Mouse (Mus musculus): Measurements from ENCODE around the gene Dkkl1. TPM values are rescaled to one million over a fixed set of nuclear protein-coding genes. Genes with fewer than 3 reads are reported as not detected.
A peak's percentile ranks its signal among the peaks of the same experiment; 100 is the strongest.
"Not testable (repeated sequence)": the region's sequence is repeated elsewhere in the genome, so short reads cannot be mapped to it uniquely, and the experiment has no call there.

Dkkl1 gene
- polyA plus RNA-seq (2011; ENCODE audit: insufficient read depth, insufficient read length, low replicate concordance, missing spikeins): 1.5 TPM in 1 of 2 replicates, not detected in the other

DNA sequence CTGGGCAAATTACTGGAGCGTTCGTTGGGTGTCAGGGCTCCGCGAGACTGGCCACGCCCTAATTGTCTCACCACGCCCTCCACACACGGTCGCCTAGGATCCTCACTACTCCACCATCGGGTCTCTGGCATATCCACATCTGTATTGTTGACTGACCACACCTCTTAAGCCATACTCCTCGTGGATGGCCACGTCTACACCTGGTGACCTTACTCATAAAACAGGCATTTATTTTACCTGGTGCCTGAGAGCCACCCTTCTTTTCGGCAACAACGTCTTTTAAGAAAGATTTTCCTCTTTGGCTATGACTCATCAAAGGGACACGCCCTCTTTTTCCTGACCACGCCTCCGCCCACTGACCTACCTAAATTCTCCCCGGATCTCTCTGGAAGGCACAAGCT, at the start of gene Dkkl1:
TSS of gene Dkkl1 (minus strand) at position 297 of the 401 bp plus-strand sequence.
- Histone ChIP-seq H3K4me3 (replicated peaks; ENCODE audit: control insufficient read depth, low read depth, low read length) (peak within 1 kb of the TSS; percentile 18), H3K4me1 (ENCODE audit: control insufficient read depth, insufficient read depth, low read length) (peaks cover 5% of the 10 kb centered on the region), H3K27ac (ENCODE audit: control insufficient read depth, insufficient read depth, low read depth, low read length, poor library complexity) (no peak within 1 kb of the TSS)
- no peak for TF ChIP-seq POLR2A (IDR thresholded peaks at IDR 0.05; ENCODE audit: borderline replicate concordance, control insufficient read depth, low read depth, low read length)
- TF ChIP-seq CTCF (IDR thresholded peaks at IDR 0.05; ENCODE audit: control insufficient read depth, insufficient read depth, low read length): no peak
- 3% methylated on average over 17 of the region's 17 CpGs for WGBS

- TF ChIP-seq POLR2A (IDR thresholded peaks at IDR 0.05; ENCODE audit: borderline replicate concordance, control insufficient read depth, low read depth, low read length): no peak
- TF ChIP-seq CTCF (IDR thresholded peaks at IDR 0.05; ENCODE audit: control insufficient read depth, insufficient read depth, low read length): no peak
- H3K4me1 ChIP-seq (ENCODE audit: control insufficient read depth, insufficient read depth, low read length): no peaks in the 10 kb centered on the region
- H3K27ac ChIP-seq (ENCODE audit: control insufficient read depth, insufficient read depth, low read depth, low read length, poor library complexity): no peak overlapping the region
- no peak overlapping the region for H3K4me3 ChIP-seq (replicated peaks; ENCODE audit: control insufficient read depth, low read depth, low read length)
- 81% methylated on average over 8 of the region's 8 CpGs for WGBS
These were observed 47.3 kb upstream of the Dkkl1 start for GRCm38 (mm10) chr7:45259281-45259680.

- Histone ChIP-seq H3K4me1 (ENCODE audit: control insufficient read depth, insufficient read depth, low read length) (no peaks in the 10 kb centered on the region), H3K27ac (ENCODE audit: control insufficient read depth, insufficient read depth, low read depth, low read length, poor library complexity) (no peak overlapping the region), H3K4me3 (replicated peaks; ENCODE audit: control insufficient read depth, low read depth, low read length) (no peak overlapping the region)
- WGBS: 66% methylated on average over 11 of the region's 11 CpGs
- no peak for TF ChIP-seq POLR2A (IDR thresholded peaks at IDR 0.05; ENCODE audit: borderline replicate concordance, control insufficient read depth, low read depth, low read length)
- TF ChIP-seq CTCF (IDR thresholded peaks at IDR 0.05; ENCODE audit: control insufficient read depth, insufficient read depth, low read length): no peak
These were observed 45.3 kb upstream of the Dkkl1 start for GRCm38 (mm10) chr7:45257063-45257840.

DNA sequence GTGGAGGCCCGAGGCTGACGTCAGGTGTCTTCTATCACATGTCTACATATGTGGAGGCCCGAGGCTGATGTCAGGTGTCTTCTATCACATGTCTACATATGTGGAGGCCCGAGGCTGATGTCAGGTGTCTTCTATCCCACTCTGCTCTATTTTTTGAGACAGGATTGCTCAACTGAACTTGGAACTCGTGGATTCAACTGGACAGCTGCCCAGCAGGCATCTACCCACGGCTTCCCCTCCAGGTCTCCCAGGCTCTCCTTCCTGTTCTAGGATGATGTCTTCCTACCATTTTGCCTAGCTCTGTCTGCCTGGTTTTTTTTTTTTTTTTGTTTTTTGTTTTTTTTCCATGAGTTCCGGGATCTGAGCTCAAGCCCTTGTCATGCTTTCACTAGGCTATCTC, 43.9 kb upstream of the Dkkl1 start:
- not testable (repeated sequence) for H3K4me3 ChIP-seq (replicated peaks; ENCODE audit: control insufficient read depth, low read depth, low read length); H3K27ac ChIP-seq (ENCODE audit: control insufficient read depth, insufficient read depth, low read depth, low read length, poor library complexity); H3K4me1 ChIP-seq (ENCODE audit: control insufficient read depth, insufficient read depth, low read length)
- 49% methylated on average over 5 of the region's 7 CpGs for WGBS

GRCm38 (mm10) chr7:45253806-45254205, 41.9 kb upstream of the Dkkl1 start:
- TF ChIP-seq POLR2A (IDR thresholded peaks at IDR 0.05; ENCODE audit: borderline replicate concordance, control insufficient read depth, low read depth, low read length): no peak
- no peaks in the 10 kb centered on the region for H3K4me1 ChIP-seq (ENCODE audit: control insufficient read depth, insufficient read depth, low read length)
- no peak overlapping the region for H3K27ac ChIP-seq (ENCODE audit: control insufficient read depth, insufficient read depth, low read depth, low read length, poor library complexity)
- no peak overlapping the region for H3K4me3 ChIP-seq (replicated peaks; ENCODE audit: control insufficient read depth, low read depth, low read length)
- WGBS: 89% methylated on average over 8 of the region's 8 CpGs

DNA sequence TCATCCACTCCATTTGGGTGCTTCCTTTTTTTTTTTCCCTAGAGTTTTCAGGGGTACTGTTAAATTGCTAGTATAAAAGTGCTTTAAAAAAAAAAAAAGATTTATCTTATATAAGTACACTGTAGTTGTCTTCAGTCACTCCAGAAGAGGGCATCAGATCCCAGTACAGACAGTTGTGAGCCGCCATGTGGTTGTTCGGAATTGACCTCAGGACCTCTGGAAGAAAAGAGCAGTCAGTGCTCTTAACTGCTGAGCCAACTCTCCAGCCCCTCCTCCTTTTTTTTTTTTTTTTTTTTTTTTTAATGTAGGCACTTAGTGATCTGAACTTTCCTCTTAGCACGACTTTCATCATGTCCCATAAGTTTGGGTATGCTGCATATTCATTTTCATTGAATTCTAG, 35.7 kb upstream of the Dkkl1 start:
- H3K4me1 ChIP-seq (ENCODE audit: control insufficient read depth, insufficient read depth, low read length): no peaks in the 10 kb centered on the region
- no peak overlapping the region for H3K27ac ChIP-seq (ENCODE audit: control insufficient read depth, insufficient read depth, low read depth, low read length, poor library complexity)
- 29% methylated on average over 3 of the region's 3 CpGs for WGBS
- no peak overlapping the region for H3K4me3 ChIP-seq (replicated peaks; ENCODE audit: control insufficient read depth, low read depth, low read length)
- TF ChIP-seq CTCF (IDR thresholded peaks at IDR 0.05; ENCODE audit: control insufficient read depth, insufficient read depth, low read length) (no peak), POLR2A (IDR thresholded peaks at IDR 0.05; ENCODE audit: borderline replicate concordance, control insufficient read depth, low read depth, low read length) (no peak)

DNA sequence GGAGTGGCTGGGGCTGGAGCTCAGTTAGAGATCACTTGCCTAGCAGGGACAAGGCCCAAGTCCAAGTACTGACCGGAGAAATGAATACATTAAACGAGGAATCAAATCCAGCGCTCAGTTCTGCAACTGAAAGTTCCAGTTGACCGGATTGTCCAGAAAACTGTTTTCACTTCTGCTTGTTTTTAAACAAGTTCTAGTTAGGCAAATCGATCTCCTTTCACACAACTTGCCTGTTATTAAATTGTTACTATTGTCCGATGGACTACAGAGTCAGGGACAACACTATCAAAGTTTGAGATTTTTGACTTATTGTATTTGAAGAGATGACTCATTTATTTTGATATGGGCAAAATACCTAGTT, 29.4 kb upstream of the Dkkl1 start:
- Histone ChIP-seq H3K4me1 (ENCODE audit: control insufficient read depth, insufficient read depth, low read length) (peaks cover 2% of the 10 kb centered on the region; the same call in 1 of the 2 replicates), H3K27ac (ENCODE audit: control insufficient read depth, insufficient read depth, low read depth, low read length, poor library complexity) (no peak overlapping the region), H3K4me3 (replicated peaks; ENCODE audit: control insufficient read depth, low read depth, low read length) (no peak overlapping the region)
- TF ChIP-seq POLR2A (IDR thresholded peaks at IDR 0.05; ENCODE audit: borderline replicate concordance, control insufficient read depth, low read depth, low read length) (no peak), CTCF (IDR thresholded peaks at IDR 0.05; ENCODE audit: control insufficient read depth, insufficient read depth, low read length) (no peak)
- 68% methylated on average over 6 of the region's 6 CpGs for WGBS

DNA sequence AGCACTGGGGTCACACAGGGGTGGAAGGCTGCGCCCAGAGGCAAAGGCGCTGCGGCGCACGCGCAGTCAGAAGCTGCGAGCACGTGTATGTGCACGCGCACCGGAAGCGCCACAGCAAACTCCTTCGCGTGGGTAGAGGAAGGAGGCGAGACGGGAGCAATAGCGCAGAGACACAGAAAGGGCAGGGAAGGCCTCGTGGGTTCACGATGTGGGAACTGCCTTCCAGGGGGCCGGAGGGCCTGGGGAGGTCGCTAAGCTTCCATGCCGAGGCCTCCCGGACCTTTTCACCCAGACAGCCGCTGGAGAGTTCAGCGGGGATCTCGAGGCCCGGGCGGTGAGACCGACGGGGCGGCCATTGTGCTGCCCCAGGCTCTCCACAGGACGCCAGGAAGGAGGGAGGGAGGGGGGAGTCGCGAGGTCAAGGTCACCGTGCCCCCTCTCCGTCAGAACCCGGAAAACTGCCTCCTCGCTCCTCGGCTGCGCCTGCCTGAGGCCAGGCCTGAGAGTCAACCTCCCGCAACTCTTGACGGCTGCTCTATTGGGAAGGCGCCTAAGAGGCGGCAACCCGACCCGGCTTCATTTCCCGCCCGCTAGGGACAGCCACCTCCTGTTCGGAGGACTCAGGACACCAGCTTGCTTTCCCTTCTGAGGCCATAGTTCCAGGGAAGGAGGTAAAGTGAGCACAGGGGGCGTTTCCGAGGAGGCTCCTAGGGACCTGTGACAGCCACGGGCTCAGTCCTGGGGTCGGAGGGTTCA, 28.9 kb upstream of the Dkkl1 start, which contains the start of gene Slc6a16:
TSS of gene Slc6a16 (plus strand) at position 453 of the 756 bp plus-strand sequence.
- no peak within 1 kb of the TSS for H3K4me3 ChIP-seq (replicated peaks; ENCODE audit: control insufficient read depth, low read depth, low read length)
- H3K27ac ChIP-seq (ENCODE audit: control insufficient read depth, insufficient read depth, low read depth, low read length, poor library complexity): peak within 1 kb of the TSS; percentile 94; the same call in 1 of the 2 replicates
- WGBS: 86% methylated on average over 53 of the region's 53 CpGs
- TF ChIP-seq POLR2A (IDR thresholded peaks at IDR 0.05; ENCODE audit: borderline replicate concordance, control insufficient read depth, low read depth, low read length) (no peak), CTCF (IDR thresholded peaks at IDR 0.05; ENCODE audit: control insufficient read depth, insufficient read depth, low read length) (no peak)
- peaks cover 4% of the 10 kb centered on the region; the same call in 1 of the 2 replicates for H3K4me1 ChIP-seq (ENCODE audit: control insufficient read depth, insufficient read depth, low read length)

Data from bone marrow, adult 2 months (tissue).